Mouse (Mus musculus) limb, embryonic 13.5 days (tissue): ENCODE measurements around the gene Vsig2. TPM values are rescaled to one million over a fixed set of nuclear protein-coding genes. Genes with fewer than 3 reads are reported as not detected.
A peak's percentile ranks its signal among the peaks of the same experiment; 100 is the strongest.

Experiments
- ATAC-seq: fragments of 200-750 bp; cut with Nextera tagmentation; 2 replicates; pipeline ENCODE4 v1.8.0; 2017; ENCODE audit warnings: low read depth, moderate number of reproducible peaks, moderate TSS enrichment; ENCODE audit not compliant: low FRiP score
- H3K27ac ChIP-seq: fragments of 300-500 bp; sonication (generic); 2 replicates; pipeline ENCODE4 v1.5.1; 2015; ENCODE audit warnings: inconsistent platforms, mild to moderate bottlenecking, moderate library complexity
- H3K27me3 ChIP-seq: fragments of 300-500 bp; sonication (generic); 2 replicates; pipeline ENCODE4 v1.6.1; 2015; ENCODE audit warnings: mild to moderate bottlenecking, inconsistent platforms
- H3K36me3 ChIP-seq: fragments of 300-500 bp; sonication (generic); 2 replicates; pipeline ENCODE4 v1.6.1; 2015; ENCODE audit warnings: inconsistent platforms, mild to moderate bottlenecking, moderate library complexity
- H3K4me1 ChIP-seq: fragments of 300-500 bp; sonication (generic); 2 replicates; pipeline ENCODE4 v1.6.1; 2015; ENCODE audit warnings: inconsistent platforms
- H3K4me2 ChIP-seq: fragments of 300-500 bp; sonication (generic); replicated peaks from 2 replicates; pipeline ENCODE4 v1.6.1; 2015; ENCODE audit warnings: inconsistent platforms, mild to moderate bottlenecking, moderate library complexity
- H3K4me3 ChIP-seq: fragments of 300-500 bp; sonication (generic); 2 replicates; pipeline ENCODE4 v1.5.1; 2015; ENCODE audit warnings: moderate library complexity, mild to moderate bottlenecking, inconsistent platforms
- H3K9ac ChIP-seq: fragments of 300-500 bp; sonication (generic); 2 replicates; pipeline ENCODE4 v1.6.1; 2015; ENCODE audit warnings: mild to moderate bottlenecking, inconsistent platforms
- H3K9me3 ChIP-seq: fragments of 300-500 bp; sonication (generic); 2 replicates; pipeline ENCODE4 v1.6.1; 2016; ENCODE audit warnings: inconsistent platforms
- WGBS: fragments of 180-500 bp; shearing (Covaris S2); methylation state at CpG from one replicate; pipeline ENCODE4 v1.1.7; 2015; 5-methylcytosine and 5-hydroxymethylcytosine counted together
- polyA plus RNA-seq: library from polyadenylated mRNA; unstranded; fragments of >200 nt; fragmentation: Nextera tagmentation; extraction: Ambion mirVana; gene quantifications from 2 replicates; pipeline ENCODE4 v1.2.1, GENCODE M21; 2015

Gene Vsig2
- polyA plus RNA-seq, 1 experiment from 2014 or later: 1.1 TPM

- no peak overlapping the region for H3K27ac ChIP-seq
- no peaks in the 10 kb centered on the region for H3K9me3 ChIP-seq
- no peak overlapping the region for H3K4me2 ChIP-seq
- no peak for ATAC-seq
- H3K36me3 ChIP-seq: no peaks in the 10 kb centered on the region
- H3K27me3 ChIP-seq: peaks cover 69% of the 10 kb centered on the region
- no peak overlapping the region for H3K9ac ChIP-seq
- H3K4me3 ChIP-seq: no peak overlapping the region
- H3K4me1 ChIP-seq: peaks cover 30% of the 10 kb centered on the region
- WGBS: 88% methylated on average over 1 of the region's 1 CpGs
Measured at GRCm38 (mm10) chr9:37554279-37554678, 15.2 kb downstream of the Vsig2 start.

- Histone ChIP-seq H3K4me1 (peaks cover 30% of the 10 kb centered on the region), H3K9me3 (no peaks in the 10 kb centered on the region), H3K27me3 (peaks cover 60% of the 10 kb centered on the region), H3K4me3 (no peak within 1 kb of the TSS), H3K9ac (0 out of 2 replicates have a peak within 1 kb of the TSS, but pooled peaks have one; percentile 13), H3K4me2 (0 out of 2 replicates have a peak within 1 kb of the TSS, but pooled peaks have one; percentile 1), H3K27ac (no peak within 1 kb of the TSS), H3K36me3 (no peaks in the 10 kb centered on the region)
- WGBS: 31% methylated on average over 7 of the region's 7 CpGs
- ATAC-seq: no peak
Measured at GRCm38 (mm10) chr9:37554838-37555748, 16.0 kb downstream of the Vsig2 start, which contains the start of gene Siae. Siae (plus strand) TSS chr9:37555698.

- Histone ChIP-seq H3K4me1 (peaks cover 30% of the 10 kb centered on the region), H3K27me3 (peaks cover 48% of the 10 kb centered on the region), H3K4me2 (no peak overlapping the region), H3K4me3 (no peak overlapping the region), H3K36me3 (no peaks in the 10 kb centered on the region), H3K9ac (no peak overlapping the region), H3K9me3 (no peaks in the 10 kb centered on the region), H3K27ac (no peak overlapping the region)
- ATAC-seq: no peak
- 71% methylated on average over 3 of the region's 3 CpGs for WGBS
Measured at GRCm38 (mm10) chr9:37556366-37556765, 17.3 kb downstream of the Vsig2 start.

- H3K27ac ChIP-seq: no peak overlapping the region
- ATAC-seq: no peak
- no peak overlapping the region for H3K4me3 ChIP-seq
- no peaks in the 10 kb centered on the region for H3K36me3 ChIP-seq
- H3K9me3 ChIP-seq: no peaks in the 10 kb centered on the region
- H3K4me2 ChIP-seq: no peak overlapping the region
- 88% methylated on average over 2 of the region's 2 CpGs for WGBS
- peaks cover 9% of the 10 kb centered on the region; the same call in 1 of the 2 replicates for H3K27me3 ChIP-seq
- H3K4me1 ChIP-seq: peaks cover 7% of the 10 kb centered on the region
- H3K9ac ChIP-seq: no peak overlapping the region
Measured at GRCm38 (mm10) chr9:37560617-37561016, 21.6 kb downstream of the Vsig2 start.

GRCm38 (mm10) chr9:37563805-37564204, 24.8 kb downstream of the Vsig2 start:
- no peaks in the 10 kb centered on the region for H3K9me3 ChIP-seq
- ATAC-seq: no peak
- no peaks in the 10 kb centered on the region for H3K36me3 ChIP-seq
- peaks cover 12% of the 10 kb centered on the region; the same call in 1 of the 2 replicates for H3K27me3 ChIP-seq
- H3K27ac ChIP-seq: no peak overlapping the region
- H3K4me1 ChIP-seq: peaks cover 16% of the 10 kb centered on the region
- H3K9ac ChIP-seq: no peak overlapping the region
- no peak overlapping the region for H3K4me2 ChIP-seq
- WGBS: 47% methylated on average over 1 of the region's 1 CpGs
- H3K4me3 ChIP-seq: no peak overlapping the region

DNA sequence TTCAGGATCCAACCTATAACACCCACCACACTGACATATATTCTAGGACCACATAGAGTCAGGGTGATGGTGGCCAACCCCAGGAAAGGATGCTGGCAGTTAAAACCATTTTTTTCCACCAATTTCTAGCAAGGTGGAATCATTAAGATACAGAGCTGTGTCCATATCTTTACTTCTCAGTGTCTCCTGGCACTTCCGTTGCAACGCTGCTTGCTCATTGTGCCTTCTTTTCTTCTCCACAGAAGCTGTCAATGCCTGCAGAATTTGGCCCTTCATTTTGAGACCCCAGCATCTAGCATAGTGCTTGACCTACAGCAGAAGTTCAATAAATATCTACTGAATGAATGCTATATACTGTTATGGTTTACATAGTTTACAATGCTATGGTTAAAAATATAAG, 28.0 kb downstream of the Vsig2 start:
- Histone ChIP-seq H3K9ac (no peak overlapping the region), H3K4me1 (peaks cover 16% of the 10 kb centered on the region), H3K4me2 (no peak overlapping the region), H3K27me3 (peaks cover 14% of the 10 kb centered on the region; the same call in 1 of the 2 replicates), H3K9me3 (no peaks in the 10 kb centered on the region), H3K4me3 (no peak overlapping the region), H3K27ac (no peak overlapping the region), H3K36me3 (no peaks in the 10 kb centered on the region)
- no peak for ATAC-seq
- WGBS: 78% methylated on average over 2 of the region's 2 CpGs

DNA sequence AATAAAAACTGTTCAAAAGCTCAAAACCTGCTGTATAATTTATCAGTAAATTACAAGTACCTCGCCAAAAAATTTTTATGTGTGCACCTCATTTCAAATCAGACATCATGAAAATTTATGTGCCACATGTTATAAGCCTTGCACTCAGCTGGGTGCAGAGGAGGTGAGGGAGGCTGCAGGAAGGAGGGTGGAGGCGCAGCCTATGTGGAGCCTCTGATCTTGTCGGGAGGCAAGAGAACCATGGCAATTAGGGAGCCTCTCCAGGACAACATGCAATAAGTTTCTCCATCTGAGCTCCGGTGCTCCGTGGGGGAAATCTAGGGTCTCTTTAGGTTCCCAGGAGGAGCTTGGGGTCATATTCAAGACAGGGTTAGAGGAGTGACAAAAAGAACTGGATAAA, 28.4 kb downstream of the Vsig2 start:
- ATAC-seq: no peak

GRCm38 (mm10) chr9:37567892-37568604, 29.0 kb downstream of the Vsig2 start:
- Histone ChIP-seq H3K9ac (no peak overlapping the region), H3K4me1 (peaks cover 16% of the 10 kb centered on the region), H3K4me2 (peak overlapping the region; percentile 46), H3K27me3 (peaks cover 14% of the 10 kb centered on the region; the same call in 1 of the 2 replicates), H3K9me3 (no peaks in the 10 kb centered on the region), H3K36me3 (no peaks in the 10 kb centered on the region), H3K27ac (no peak overlapping the region), H3K4me3 (no peak overlapping the region)
- WGBS: 19% methylated on average over 15 of the region's 15 CpGs
- ATAC-seq: no peak

More for the DNA sequence above, 28.4 kb downstream of the Vsig2 start:
- Histone ChIP-seq H3K36me3 (no peaks in the 10 kb centered on the region), H3K9ac (no peak overlapping the region), H3K4me3 (no peak overlapping the region), H3K27ac (no peak overlapping the region), H3K27me3 (peaks cover 14% of the 10 kb centered on the region; the same call in 1 of the 2 replicates), H3K9me3 (no peaks in the 10 kb centered on the region), H3K4me1 (peaks cover 16% of the 10 kb centered on the region), H3K4me2 (peak overlapping the region; percentile 46)
- 14% methylated on average over 5 of the region's 5 CpGs for WGBS

- H3K4me2 ChIP-seq: no peak overlapping the region
- WGBS: 46% methylated on average over 4 of the region's 4 CpGs
Measured at GRCm38 (mm10) chr9:37568605-37569214, 29.7 kb downstream of the Vsig2 start.

GRCm38 (mm10) chr9:37569231-37569835, 30.3 kb downstream of the Vsig2 start:
- Histone ChIP-seq H3K27me3 (peaks cover 14% of the 10 kb centered on the region; the same call in 1 of the 2 replicates), H3K9ac (no peak overlapping the region), H3K4me3 (no peak overlapping the region), H3K27ac (no peak overlapping the region), H3K4me1 (peaks cover 16% of the 10 kb centered on the region), H3K9me3 (no peaks in the 10 kb centered on the region), H3K4me2 (no peak overlapping the region), H3K36me3 (no peaks in the 10 kb centered on the region)
- ATAC-seq: no peak
- 80% methylated on average over 2 of the region's 2 CpGs for WGBS

More at GRCm38 (mm10) chr9:37568605-37569214, 29.7 kb downstream of the Vsig2 start:
- peaks cover 14% of the 10 kb centered on the region; the same call in 1 of the 2 replicates for H3K27me3 ChIP-seq
- H3K9me3 ChIP-seq: no peaks in the 10 kb centered on the region
- no peak for ATAC-seq
- H3K9ac ChIP-seq: no peak overlapping the region
- H3K4me1 ChIP-seq: peaks cover 16% of the 10 kb centered on the region
- H3K27ac ChIP-seq: no peak overlapping the region
- no peak overlapping the region for H3K4me3 ChIP-seq
- H3K36me3 ChIP-seq: no peaks in the 10 kb centered on the region

DNA sequence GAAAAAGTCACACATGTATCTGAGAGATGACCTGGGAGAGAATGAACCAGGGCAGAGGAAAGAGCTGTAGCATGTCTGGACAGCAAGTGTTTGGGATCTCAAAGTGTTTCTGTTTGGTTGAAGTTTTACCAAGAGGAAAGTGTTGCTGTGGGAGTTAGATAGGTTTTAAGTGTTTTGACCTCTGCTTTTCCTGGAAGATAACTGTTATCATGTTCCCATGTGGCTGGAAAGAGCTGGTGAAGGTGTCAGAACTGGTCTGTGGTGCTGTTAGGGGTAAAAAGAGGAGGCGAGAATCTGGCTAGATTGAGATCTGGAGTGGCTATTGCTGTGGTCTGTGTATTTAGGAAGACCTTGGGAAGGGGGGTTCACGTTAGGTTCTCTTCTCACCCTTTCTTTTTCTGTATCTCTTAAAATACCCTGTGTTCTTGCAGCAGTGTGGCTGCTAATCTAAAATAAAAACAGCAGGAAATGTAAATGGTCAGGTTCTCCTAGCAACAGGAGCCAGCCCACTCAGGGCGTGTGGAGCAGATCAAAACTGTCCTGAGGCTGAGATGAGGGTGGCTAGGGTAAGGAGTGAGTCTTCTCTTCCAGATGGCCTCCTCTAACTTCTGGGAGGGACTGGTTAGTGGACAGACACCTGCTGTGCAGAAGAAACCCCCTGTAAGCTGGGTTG, 33.3 kb downstream of the Vsig2 start:
- no peaks in the 10 kb centered on the region for H3K36me3 ChIP-seq
- H3K4me3 ChIP-seq: no peak overlapping the region
- no peak overlapping the region for H3K27ac ChIP-seq
- H3K4me2 ChIP-seq: no peak overlapping the region
- ATAC-seq: no peak
- no peak overlapping the region for H3K9ac ChIP-seq
- H3K4me1 ChIP-seq: peaks cover 19% of the 10 kb centered on the region
- H3K27me3 ChIP-seq: peaks cover 14% of the 10 kb centered on the region; the same call in 1 of the 2 replicates
- 60% methylated on average over 3 of the region's 3 CpGs for WGBS
- H3K9me3 ChIP-seq: no peaks in the 10 kb centered on the region
